24 mouse cellular contexts compared by ENCODE assay signal in genomic region chr2:104251647-104252046, GRCm38 (mm10).
A peak's percentile ranks its signal among the peaks of the same experiment; 100 is the strongest.
DNase-seq lines count a peak whose midpoint lies in the region; ATAC-seq lines count a peak whose summit lies in the region.
"Had no signal": no experiment of that assay in that cellular context is flagged by ENCODE, and none has a peak within 500 bp of the region (broad histone marks: within the 10 kb centered on the region; RNA-seq: fewer than 3 reads in every experiment).

No protein-coding gene starts in this region.

- H3K4me3 ChIP-seq in hindbrain, embryonic 13.5 days: no peak overlapping the region
- no peak overlapping the region for H3K4me3 ChIP-seq in hindbrain, embryonic 12.5 days
- no peak overlapping the region for H3K4me3 ChIP-seq in lung, embryonic 15.5 days
- H3K4me3 ChIP-seq in hindbrain, embryonic 16.5 days (ENCODE audit: low read length): no peak overlapping the region
- H3K4me3 ChIP-seq: gastrocnemius, adult 2 months; heart, embryonic 12.5 days; left cerebral cortex, adult 2 months; midbrain, embryonic 15.5 days had no signal

- no peak overlapping the region for H3K27ac ChIP-seq in hindbrain, embryonic 13.5 days
- no peak overlapping the region for H3K27ac ChIP-seq in hindbrain, embryonic 12.5 days
- no peak overlapping the region for H3K27ac ChIP-seq in lung, embryonic 15.5 days
- H3K27ac ChIP-seq in hindbrain, embryonic 16.5 days (ENCODE audit: low read depth, low read length): no peak overlapping the region
- H3K27ac ChIP-seq: gastrocnemius, adult 2 months; left cerebral cortex, adult 2 months; midbrain, embryonic 15.5 days; stomach, postnatal 0 days had no signal

- no peaks in the 10 kb centered on the region for H3K9me3 ChIP-seq in hindbrain, embryonic 13.5 days
- H3K9me3 ChIP-seq in hindbrain, embryonic 12.5 days (replicated peaks): no peaks in the 10 kb centered on the region
- H3K9me3 ChIP-seq in lung, embryonic 15.5 days: no peaks in the 10 kb centered on the region
- no peaks in the 10 kb centered on the region for H3K9me3 ChIP-seq in hindbrain, embryonic 16.5 days (ENCODE audit: control insufficient read depth, low read length)
- H3K9me3 ChIP-seq: heart, embryonic 12.5 days; midbrain, embryonic 15.5 days had no signal

- no peak overlapping the region for H3K9ac ChIP-seq in hindbrain, embryonic 13.5 days
- H3K9ac ChIP-seq in hindbrain, embryonic 12.5 days: no peak overlapping the region
- no peak overlapping the region for H3K9ac ChIP-seq in lung, embryonic 15.5 days
- H3K9ac ChIP-seq in hindbrain, embryonic 16.5 days (ENCODE audit: low read depth, low read length): no peak overlapping the region
- H3K9ac ChIP-seq: heart, embryonic 12.5 days; midbrain, embryonic 15.5 days had no signal

- DNase-seq in lung, postnatal 25 days (ENCODE audit: low spot score): no peak
- peak; percentile 60 for DNase-seq in brain, adult 2 months (ENCODE audit: low read depth, low spot score)
- no peak for DNase-seq in thymus, adult 18-20 months
- DNase-seq in ovary, postnatal 14 days (ENCODE audit: low spot score): no peak
- DNase-seq: adrenal gland, adult 8-10 months; B cell, adult 2 months; cerebellum, adult 11 months; cerebellum, postnatal 14 days; gastrocnemius, adult 2 months; heart, postnatal 14 days; kidney, adult 2 months; kidney, postnatal 10 days; thymus, postnatal 14 days had no signal

- ATAC-seq in hindbrain, embryonic 13.5 days (ENCODE audit: low FRiP score): 0 out of 2 replicates have a peak, but pooled peaks have one; percentile 17
- no peak for ATAC-seq in hindbrain, embryonic 12.5 days (ENCODE audit: low FRiP score)
- ATAC-seq in lung, embryonic 15.5 days (ENCODE audit: borderline replicate concordance, extremely low read depth, low FRiP score, low TSS enrichment): peak; percentile 54; the same call in 1 of the 2 replicates
- peak; percentile 66; the same call in 1 of the 2 replicates for ATAC-seq in hindbrain, embryonic 16.5 days
- ATAC-seq: inflammation-experienced regulatory T-cells, adult 6 months; lung, postnatal 0 days; midbrain, embryonic 15.5 days had no signal

- no peak overlapping the region for H3K4me2 ChIP-seq in hindbrain, embryonic 13.5 days
- no peak overlapping the region for H3K4me2 ChIP-seq in hindbrain, embryonic 12.5 days (replicated peaks)
- no peak overlapping the region for H3K4me2 ChIP-seq in lung, embryonic 15.5 days
- H3K4me2 ChIP-seq in hindbrain, embryonic 16.5 days (ENCODE audit: low read length): no peak overlapping the region
- H3K4me2 ChIP-seq: heart, embryonic 12.5 days; liver, embryonic 11.5 days; midbrain, embryonic 15.5 days had no signal

- H3K4me1 ChIP-seq in hindbrain, embryonic 13.5 days (replicated peaks): peaks cover 15% of the 10 kb centered on the region; the same call in 1 of the 2 replicates
- no peaks in the 10 kb centered on the region; the same call in 1 of the 2 replicates for H3K4me1 ChIP-seq in hindbrain, embryonic 12.5 days
- H3K4me1 ChIP-seq in lung, embryonic 15.5 days: 0 out of 2 replicates have a peak, but pooled peaks cover 6% of the 10 kb centered on the region
- H3K4me1 ChIP-seq in hindbrain, embryonic 16.5 days (ENCODE audit: control insufficient read depth, insufficient read depth, low read depth, low read length): no peaks in the 10 kb centered on the region; the same call in none of the 2 replicates
- H3K4me1 ChIP-seq: heart, embryonic 12.5 days; midbrain, embryonic 15.5 days had no signal

- no peaks in the 10 kb centered on the region for H3K27me3 ChIP-seq in hindbrain, embryonic 13.5 days
- H3K27me3 ChIP-seq in hindbrain, embryonic 12.5 days: no peaks in the 10 kb centered on the region
- H3K27me3 ChIP-seq in lung, embryonic 15.5 days: no peaks in the 10 kb centered on the region
- H3K27me3 ChIP-seq in hindbrain, embryonic 16.5 days (replicated peaks; ENCODE audit: control insufficient read depth, insufficient read depth, low read length): no peaks in the 10 kb centered on the region
- H3K27me3 ChIP-seq: midbrain, embryonic 15.5 days had no signal

- WGBS in hindbrain, embryonic 13.5 days: 28% methylated on average over 4 of the region's 4 CpGs
- 45% methylated on average over 4 of the region's 4 CpGs for WGBS in hindbrain, embryonic 12.5 days
- 39% methylated on average over 4 of the region's 4 CpGs for WGBS in lung, embryonic 15.5 days
- 31% methylated on average over 4 of the region's 4 CpGs for WGBS in hindbrain, embryonic 16.5 days

- H3K36me3 ChIP-seq in hindbrain, embryonic 13.5 days: no peaks in the 10 kb centered on the region; the same call in 1 of the 2 replicates
- H3K36me3 ChIP-seq in hindbrain, embryonic 12.5 days: no peaks in the 10 kb centered on the region
- H3K36me3 ChIP-seq in lung, embryonic 15.5 days: no peaks in the 10 kb centered on the region
- H3K36me3 ChIP-seq in hindbrain, embryonic 16.5 days (ENCODE audit: control insufficient read depth, insufficient read depth, low read length): no peaks in the 10 kb centered on the region
- H3K36me3 ChIP-seq: heart, embryonic 12.5 days; midbrain, embryonic 15.5 days had no signal
